Mouse (Mus musculus) erythroblast, embryonic 14.5 days (primary cell): ENCODE results near the gene Plin1.

Source experiments
- GATA1 ChIP-seq: IDR thresholded peaks from 2 replicates; pipeline ENCODE4 v1.6.1; 2012; ENCODE audit warnings: low read length, inconsistent platforms, mixed read lengths
- TAL1 ChIP-seq: IDR thresholded peaks from 3 replicates; pipeline ENCODE4 v1.6.1; 2012; ENCODE audit warnings: low read length, inconsistent platforms, mixed read lengths

DNA sequence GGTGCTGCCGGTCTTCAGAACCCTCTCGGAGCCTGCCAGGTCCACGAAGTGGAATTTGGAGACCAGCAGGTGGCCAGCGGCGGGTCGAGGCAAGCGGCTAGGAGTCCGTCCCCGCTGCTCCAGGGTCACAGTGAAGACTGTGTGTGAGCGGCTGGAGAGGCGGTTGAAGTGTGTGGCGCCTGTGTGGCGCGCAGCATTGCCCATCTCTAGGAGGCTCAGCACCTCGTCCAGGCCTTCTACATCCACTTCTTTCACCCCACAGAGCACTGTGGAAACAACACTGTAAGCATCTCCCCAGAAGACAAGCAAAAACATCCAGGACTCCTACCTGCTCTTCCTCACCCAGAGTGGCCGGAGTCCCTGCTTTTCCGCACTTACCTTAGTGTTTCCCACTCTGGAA lies 21.9 kb downstream of the Plin1 start:
- no peak for TF ChIP-seq GATA1
- no peak for TF ChIP-seq TAL1
